Mouse (Mus musculus) kidney, embryonic 16.5 days (tissue): Measurements from ENCODE around the gene Tas2r134. TPM values are rescaled to one million over a fixed set of nuclear protein-coding genes. Genes with fewer than 3 reads are reported as not detected.

Source experiments
- ATAC-seq: fragments of 200-750 bp; cut with Nextera tagmentation; 2 replicates; pipeline ENCODE4 v1.8.0; 2017; ENCODE audit warnings: moderate TSS enrichment; ENCODE audit not compliant: low FRiP score, low TSS enrichment
- H3K27ac ChIP-seq: fragments of 300-500 bp; sonication (generic); 2 replicates; pipeline ENCODE4 v1.5.1; 2014; ENCODE audit warnings: low read length
- H3K27me3 ChIP-seq: fragments of 300-500 bp; sonication (generic); 2 replicates; pipeline ENCODE4 v1.6.1; 2014; ENCODE audit warnings: low read length, control low read depth, mixed read lengths; ENCODE audit not compliant: insufficient read depth
- H3K36me3 ChIP-seq: fragments of 300-500 bp; sonication (generic); 2 replicates; pipeline ENCODE4 v1.6.1; 2014; ENCODE audit warnings: low read length, control low read depth, mixed read lengths; ENCODE audit not compliant: insufficient read depth
- H3K4me1 ChIP-seq: fragments of 300-500 bp; sonication (generic); 2 replicates; pipeline ENCODE4 v1.6.1; 2014; ENCODE audit warnings: low read length, control low read depth, mixed read lengths; ENCODE audit not compliant: insufficient read depth
- H3K4me2 ChIP-seq: fragments of 300-500 bp; sonication (generic); replicated peaks from 2 replicates; pipeline ENCODE4 v1.6.1; 2014; ENCODE audit warnings: low read depth, low read length
- H3K4me3 ChIP-seq: fragments of 300-500 bp; sonication (generic); 2 replicates; pipeline ENCODE4 v1.5.1; 2014; ENCODE audit warnings: mild to moderate bottlenecking, low read length
- H3K9ac ChIP-seq: fragments of 300-500 bp; sonication (generic); replicated peaks from 2 replicates; pipeline ENCODE4 v1.6.1; 2014; ENCODE audit warnings: low read length
- H3K9me3 ChIP-seq: fragments of 300-500 bp; sonication (generic); 2 replicates; pipeline ENCODE4 v1.6.1; 2016; ENCODE audit warnings: low read length, control low read depth
- WGBS: fragments of 180-500 bp; shearing (Covaris S2); extraction: QIAGEN DNeasy Blood & Tissue Kit; methylation state at CpG from one replicate; pipeline ENCODE4 v1.1.7; 2014; 5-methylcytosine and 5-hydroxymethylcytosine counted together
- polyA plus RNA-seq: library from polyadenylated mRNA; unstranded; fragments of >200 nt; fragmentation: Nextera tagmentation; extraction: Ambion mirVana; gene quantifications from 2 replicates; pipeline ENCODE4 v1.2.1, GENCODE M21; 2015

Gene Tas2r134
- polyA plus RNA-seq, 1 experiment from 2014 or later: not detected

- no peaks in the 10 kb centered on the region for H3K27me3 ChIP-seq
- no peak overlapping the region for H3K4me3 ChIP-seq
- no peak overlapping the region for H3K4me2 ChIP-seq
- no peaks in the 10 kb centered on the region for H3K9me3 ChIP-seq
- H3K4me1 ChIP-seq: 0 out of 2 replicates have a peak, but pooled peaks cover 5% of the 10 kb centered on the region
- 88% methylated on average over 3 of the region's 3 CpGs for WGBS
- no peaks in the 10 kb centered on the region for H3K36me3 ChIP-seq
- no peak overlapping the region for H3K9ac ChIP-seq
- no peak overlapping the region for H3K27ac ChIP-seq
- no peak for ATAC-seq
Measured at GRCm38 (mm10) chr2:51647972-51648371, 20.7 kb downstream of the Tas2r134 start.

GRCm38 (mm10) chr2:51649887-51650286 lies 22.6 kb downstream of the Tas2r134 start:
- ATAC-seq: no peak

GRCm38 (mm10) chr2:51652086-51652485 lies 24.8 kb downstream of the Tas2r134 start:
- H3K4me1 ChIP-seq: no peaks in the 10 kb centered on the region
- 92% methylated on average over 10 of the region's 10 CpGs for WGBS

More at GRCm38 (mm10) chr2:51649887-51650286, 22.6 kb downstream of the Tas2r134 start:
- Histone ChIP-seq H3K4me1 (no peaks in the 10 kb centered on the region), H3K9ac (no peak overlapping the region), H3K36me3 (no peaks in the 10 kb centered on the region), H3K27me3 (no peaks in the 10 kb centered on the region), H3K9me3 (no peaks in the 10 kb centered on the region), H3K27ac (no peak overlapping the region), H3K4me3 (no peak overlapping the region), H3K4me2 (no peak overlapping the region)
- 89% methylated on average over 1 of the region's 1 CpGs for WGBS

GRCm38 (mm10) chr2:51657684-51658083 lies 30.4 kb downstream of the Tas2r134 start:
- Histone ChIP-seq H3K9ac (no peak overlapping the region), H3K27me3 (no peaks in the 10 kb centered on the region), H3K9me3 (no peaks in the 10 kb centered on the region), H3K27ac (no peak overlapping the region), H3K4me3 (no peak overlapping the region), H3K4me1 (no peaks in the 10 kb centered on the region), H3K36me3 (no peaks in the 10 kb centered on the region), H3K4me2 (no peak overlapping the region)
- ATAC-seq: no peak
- WGBS: 45% methylated on average over 3 of the region's 3 CpGs

More at GRCm38 (mm10) chr2:51652086-51652485, 24.8 kb downstream of the Tas2r134 start:
- H3K27ac ChIP-seq: no peak overlapping the region
- H3K27me3 ChIP-seq: no peaks in the 10 kb centered on the region
- no peaks in the 10 kb centered on the region for H3K9me3 ChIP-seq
- ATAC-seq: no peak
- H3K4me2 ChIP-seq: no peak overlapping the region
- H3K4me3 ChIP-seq: no peak overlapping the region
- H3K36me3 ChIP-seq: no peaks in the 10 kb centered on the region
- no peak overlapping the region for H3K9ac ChIP-seq

- 54% methylated on average over 5 of the region's 5 CpGs for WGBS
- Histone ChIP-seq H3K4me2 (no peak overlapping the region), H3K36me3 (no peaks in the 10 kb centered on the region), H3K4me3 (no peak overlapping the region), H3K27me3 (no peaks in the 10 kb centered on the region), H3K9me3 (no peaks in the 10 kb centered on the region), H3K9ac (no peak overlapping the region), H3K4me1 (no peaks in the 10 kb centered on the region), H3K27ac (no peak overlapping the region)
- ATAC-seq: no peak
Measured at GRCm38 (mm10) chr2:51658288-51658687, 31.0 kb downstream of the Tas2r134 start.

- no peak overlapping the region for H3K27ac ChIP-seq
- 84% methylated on average over 2 of the region's 2 CpGs for WGBS
- no peaks in the 10 kb centered on the region for H3K27me3 ChIP-seq
- H3K9me3 ChIP-seq: no peaks in the 10 kb centered on the region
- H3K9ac ChIP-seq: no peak overlapping the region
- H3K4me3 ChIP-seq: no peak overlapping the region
- no peak for ATAC-seq
- no peaks in the 10 kb centered on the region for H3K4me1 ChIP-seq
- H3K36me3 ChIP-seq: no peaks in the 10 kb centered on the region
- H3K4me2 ChIP-seq: no peak overlapping the region
Measured at GRCm38 (mm10) chr2:51674321-51674720, 47.0 kb downstream of the Tas2r134 start.
